Mouse (Mus musculus) kidney, adult 2 months (tissue): ENCODE measurements around the gene Marf1.

ENCODE experiments used
- CTCF ChIP-seq: fragments of 200-500 bp; conservative IDR thresholded peaks from 2 replicates; pipeline ENCODE4 v1.5.1; 2011; ENCODE audit warnings: low read depth, mild to moderate bottlenecking, control low read depth, low read length, moderate library complexity, mixed read lengths; ENCODE audit not compliant: insufficient read depth, insufficient read length
- POLR2A ChIP-seq: fragments of 200-500 bp; IDR thresholded peaks from one replicate; pipeline ENCODE4 v1.6.1; 2011; ENCODE audit warnings: low read depth, low read length, control low read depth

GRCm38 (mm10) chr16:14059869-14060268, 103.3 kb downstream of the Marf1 start:
- TF ChIP-seq POLR2A = no peak
- no peak for TF ChIP-seq CTCF
